Mouse (Mus musculus) olfactory bulb, adult 2 months (tissue): ENCODE measurements around the gene Hyal3. TPM values are rescaled to one million over a fixed set of nuclear protein-coding genes. Genes with fewer than 3 reads are reported as not detected.

Source experiments
- H3K27ac ChIP-seq: fragments of 200-500 bp; 2 replicates; pipeline ENCODE4 v1.5.1; 2012; ENCODE audit warnings: low read depth, low read length; ENCODE audit not compliant: insufficient read depth
- H3K4me1 ChIP-seq: fragments of 200-500 bp; 2 replicates; pipeline ENCODE4 v1.6.1; 2012; ENCODE audit warnings: low read length; ENCODE audit not compliant: control insufficient read depth, insufficient read depth
- H3K4me3 ChIP-seq: fragments of 200-500 bp; 2 replicates; pipeline ENCODE4 v1.5.1; 2012; ENCODE audit warnings: mild to moderate bottlenecking, low read depth, low read length, moderate library complexity; ENCODE audit not compliant: insufficient read depth
- CTCF ChIP-seq: fragments of 200-500 bp; IDR thresholded peaks from 2 replicates; pipeline ENCODE4 v1.5.1; 2012; ENCODE audit warnings: low read depth, mild to moderate bottlenecking, low read length, moderate library complexity; ENCODE audit not compliant: insufficient read depth
- POLR2A ChIP-seq: fragments of 200-500 bp; IDR thresholded peaks from 2 replicates; pipeline ENCODE4 v1.6.1; 2012; ENCODE audit warnings: mild to moderate bottlenecking, low read depth, low read length, moderate library complexity; ENCODE audit not compliant: insufficient read depth
- WGBS: fragments of 180-500 bp; shearing (Covaris S2); methylation state at CpG from one replicate; pipeline ENCODE4 v1.1.7; 2018; 5-methylcytosine and 5-hydroxymethylcytosine counted together
- polyA plus RNA-seq: library from polyadenylated mRNA; stranded (reverse); fragments of >200 nt; gene quantifications from 2 replicates; pipeline ENCODE4 v1.2.4, GENCODE M21; 2012; ENCODE audit warnings: low replicate concordance; ENCODE audit not compliant: missing spikeins, insufficient read depth, insufficient read length

Gene Hyal3
- polyA plus RNA-seq, 1 experiment, result not detected

DNA sequence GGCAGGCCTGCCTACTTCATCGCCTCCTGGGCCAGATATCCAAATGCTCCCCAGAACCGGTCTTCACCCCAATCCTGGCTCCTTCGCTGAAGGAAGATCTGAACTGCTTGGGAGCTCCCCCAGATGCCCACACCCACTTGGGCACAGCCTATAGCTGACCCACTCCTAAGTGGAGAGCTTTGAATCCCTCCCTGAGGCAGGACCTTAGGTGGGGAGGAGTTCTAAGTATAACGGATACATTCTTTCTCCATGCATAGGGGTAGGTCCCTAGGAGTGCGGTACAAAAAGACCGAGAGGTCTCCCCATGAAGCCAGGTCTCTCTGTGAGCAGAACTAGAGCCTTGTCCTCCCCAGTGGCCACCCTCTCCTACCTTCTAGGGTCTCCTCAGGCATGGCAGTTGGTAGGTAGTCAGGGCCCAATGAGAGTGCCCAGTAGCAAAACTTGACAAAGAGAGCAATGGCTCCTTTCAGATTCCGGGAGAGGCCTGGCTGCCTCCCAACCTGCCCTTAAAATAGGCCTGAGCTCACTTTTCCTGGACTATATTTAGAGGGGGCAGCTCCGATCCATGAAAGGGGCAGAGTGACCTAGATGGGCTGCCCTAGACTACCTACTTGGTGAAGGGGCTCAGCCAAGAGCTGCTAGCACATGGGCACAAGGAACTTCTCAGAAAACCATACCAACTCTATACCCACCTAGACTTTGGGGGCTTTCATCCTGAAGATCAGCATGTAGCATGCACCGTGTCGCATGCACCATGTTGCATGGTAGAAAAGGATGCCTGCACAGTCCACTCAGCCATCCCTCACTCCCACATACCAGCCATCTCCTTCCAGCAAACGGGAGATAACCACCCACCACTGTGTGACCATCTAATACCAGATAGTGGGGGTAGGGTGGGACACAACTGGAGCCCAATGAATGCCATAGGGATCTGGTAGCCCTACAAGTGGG lies 16.3 kb downstream of the Hyal3 start:
- TF ChIP-seq POLR2A (no peak), CTCF (no peak)
- WGBS, result 81% methylated on average over 11 of the region's 11 CpGs
- peaks cover 4% of the 10 kb centered on the region; the same call in 1 of the 2 replicates for H3K4me1 ChIP-seq
- no peak overlapping the region for H3K4me3 ChIP-seq
- H3K27ac ChIP-seq, result no peak overlapping the region

DNA sequence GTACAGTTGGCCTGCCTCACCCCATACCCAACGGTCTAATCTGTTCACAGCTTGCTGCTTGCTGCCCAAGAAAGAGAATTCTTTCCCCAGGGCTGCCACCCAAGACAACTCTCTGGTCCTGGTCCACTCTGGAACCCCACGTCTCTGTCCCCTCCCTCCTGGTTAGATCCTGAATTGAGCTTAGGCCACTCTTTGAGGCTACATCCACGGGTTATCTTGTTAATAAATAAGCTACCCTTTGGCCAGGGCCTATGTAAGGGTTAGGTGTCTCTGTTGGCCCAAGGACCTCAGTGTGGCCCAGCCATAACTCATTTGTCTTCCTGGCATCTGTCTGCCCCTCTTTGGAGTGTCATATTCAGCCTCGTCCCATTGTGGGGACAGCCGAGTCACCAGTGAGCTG lies 17.8 kb downstream of the Hyal3 start:
- H3K4me1 ChIP-seq, result peaks cover 5% of the 10 kb centered on the region; the same call in 1 of the 2 replicates
- H3K27ac ChIP-seq, result no peak overlapping the region
- TF ChIP-seq POLR2A, result no peak
- no peak for TF ChIP-seq CTCF
- WGBS, result 84% methylated on average over 5 of the region's 5 CpGs
- H3K4me3 ChIP-seq, result no peak overlapping the region

DNA sequence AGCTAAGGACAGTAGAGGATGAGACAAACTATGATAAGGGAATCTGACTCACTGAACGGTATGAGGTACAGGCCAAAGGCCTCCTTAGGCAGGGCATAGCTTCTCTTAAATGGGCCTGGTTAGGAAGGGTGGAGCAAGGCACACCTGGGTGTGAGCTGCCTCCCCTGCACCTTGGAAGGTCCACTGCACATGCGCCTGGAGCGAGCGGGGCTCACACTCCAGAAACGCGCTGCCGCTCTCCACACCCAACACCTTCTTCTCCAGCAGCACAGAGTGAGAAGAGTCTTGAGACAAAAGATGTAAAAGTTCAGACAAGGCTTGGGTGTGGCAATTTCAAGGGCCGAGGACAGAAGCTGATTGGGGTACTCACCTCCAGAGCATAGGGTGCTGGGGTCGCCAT lies 18.8 kb downstream of the Hyal3 start:
- Histone ChIP-seq H3K27ac (no peak overlapping the region), H3K4me1 (peaks cover 5% of the 10 kb centered on the region; the same call in 1 of the 2 replicates), H3K4me3 (no peak overlapping the region)
- TF ChIP-seq CTCF (no peak), POLR2A (no peak)
- WGBS, result 94% methylated on average over 9 of the region's 9 CpGs

DNA sequence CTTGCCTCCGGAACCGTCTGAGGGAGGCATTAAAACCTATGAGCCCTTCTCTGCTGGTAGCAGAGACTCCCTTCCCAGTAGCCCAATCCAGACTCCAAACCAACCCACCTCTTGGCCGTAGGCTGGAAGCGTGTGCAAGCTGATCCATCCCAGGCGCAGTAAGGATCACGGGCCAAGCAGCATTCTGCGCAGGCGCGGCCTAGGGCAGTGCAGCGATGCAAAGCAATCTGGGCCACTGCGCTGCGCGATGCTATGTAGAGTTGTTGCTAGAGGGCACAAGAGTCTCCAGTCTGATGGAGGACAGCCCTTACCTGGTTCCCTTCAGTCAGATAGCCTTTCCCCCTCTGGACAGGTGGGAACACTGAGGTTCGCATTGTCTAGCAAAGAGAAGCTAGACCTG lies 19.2 kb downstream of the Hyal3 start:
- TF ChIP-seq CTCF, result no peak
- no peak for TF ChIP-seq POLR2A
- 73% methylated on average over 14 of the region's 14 CpGs for WGBS
- Histone ChIP-seq H3K4me3 (no peak overlapping the region), H3K4me1 (peaks cover 5% of the 10 kb centered on the region; the same call in 1 of the 2 replicates), H3K27ac (no peak overlapping the region)

DNA sequence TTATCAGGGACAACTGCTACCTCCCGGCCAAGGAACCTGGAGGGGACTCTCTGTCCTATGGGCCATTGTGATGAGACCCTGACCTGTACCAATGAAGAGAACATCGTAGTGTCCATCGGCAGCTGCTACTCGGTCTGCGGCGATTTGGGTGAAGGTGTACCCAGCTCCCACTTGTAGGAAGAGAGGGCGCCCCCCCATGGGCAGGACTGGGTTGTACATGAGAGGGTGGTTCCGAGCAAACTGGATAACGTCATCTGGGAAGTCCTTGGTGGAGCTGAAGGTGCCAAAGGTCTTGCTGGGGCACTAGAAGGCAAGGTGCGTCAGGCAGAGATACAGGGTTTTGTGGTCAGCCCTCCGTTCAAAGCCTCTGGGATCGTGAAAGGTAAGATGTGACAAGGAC lies 20.1 kb downstream of the Hyal3 start:
- H3K4me1 ChIP-seq, result peaks cover 5% of the 10 kb centered on the region; the same call in 1 of the 2 replicates
- no peak for TF ChIP-seq CTCF
- TF ChIP-seq POLR2A, result no peak
- H3K4me3 ChIP-seq, result no peak overlapping the region
- H3K27ac ChIP-seq, result no peak overlapping the region
- WGBS, result 78% methylated on average over 12 of the region's 12 CpGs

DNA sequence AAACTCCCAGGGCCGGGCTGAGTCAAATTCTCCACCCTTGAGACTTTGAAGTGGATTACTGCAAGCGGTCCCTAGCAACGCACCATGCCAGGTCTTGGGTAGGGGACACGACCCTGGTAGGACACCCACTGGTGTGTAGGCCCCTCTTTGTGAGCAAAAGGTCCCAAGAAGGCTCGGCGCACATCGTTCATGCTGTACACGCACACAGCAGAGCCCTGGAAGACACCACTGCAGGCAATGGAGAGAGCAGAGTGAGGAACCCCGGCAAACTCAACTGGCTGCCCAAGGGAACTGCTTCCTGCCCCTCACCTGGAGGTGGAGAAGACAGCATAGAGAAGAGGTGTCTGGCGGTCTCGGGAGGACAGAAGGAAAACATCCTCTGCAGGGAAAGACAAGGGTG lies 20.7 kb downstream of the Hyal3 start:
- TF ChIP-seq POLR2A (no peak), CTCF (no peak)
- no peak overlapping the region for H3K4me3 ChIP-seq
- H3K4me1 ChIP-seq, result peaks cover 5% of the 10 kb centered on the region; the same call in 1 of the 2 replicates
- WGBS, result 86% methylated on average over 11 of the region's 11 CpGs
- no peak overlapping the region for H3K27ac ChIP-seq

DNA sequence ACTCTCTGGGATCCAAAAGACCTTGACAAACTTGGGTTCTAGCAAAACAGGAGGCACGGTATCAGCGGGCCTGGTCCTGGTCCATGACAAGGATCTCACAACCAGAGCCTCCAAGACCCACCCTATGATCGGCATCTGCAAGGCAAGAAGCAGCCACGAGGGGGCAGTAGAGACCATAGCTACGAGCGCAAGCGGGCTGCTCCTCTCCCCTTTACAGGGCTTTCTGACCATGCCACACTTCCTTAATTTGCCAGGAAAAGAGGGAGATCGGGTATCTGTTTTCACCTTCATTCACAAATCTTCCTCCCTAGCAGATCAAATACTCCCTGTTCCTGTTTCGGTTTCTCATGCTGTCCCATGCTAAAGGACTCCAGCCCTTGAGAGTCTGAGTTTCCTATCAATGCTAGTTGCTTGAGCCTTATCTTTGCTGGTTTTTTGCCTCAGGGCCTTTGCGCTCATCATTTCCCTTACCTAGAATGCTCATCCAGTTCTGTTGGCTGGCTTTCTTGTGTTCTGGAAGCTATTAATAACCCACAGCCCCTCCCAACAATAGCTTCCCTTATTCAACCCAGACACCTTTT lies 21.5 kb downstream of the Hyal3 start:
- TF ChIP-seq POLR2A (no peak), CTCF (peak; percentile 94)
- 7% methylated on average over 10 of the region's 10 CpGs for WGBS
- H3K27ac ChIP-seq, result no peak overlapping the region
- no peak overlapping the region for H3K4me3 ChIP-seq
- H3K4me1 ChIP-seq, result peaks cover 5% of the 10 kb centered on the region; the same call in 1 of the 2 replicates

DNA sequence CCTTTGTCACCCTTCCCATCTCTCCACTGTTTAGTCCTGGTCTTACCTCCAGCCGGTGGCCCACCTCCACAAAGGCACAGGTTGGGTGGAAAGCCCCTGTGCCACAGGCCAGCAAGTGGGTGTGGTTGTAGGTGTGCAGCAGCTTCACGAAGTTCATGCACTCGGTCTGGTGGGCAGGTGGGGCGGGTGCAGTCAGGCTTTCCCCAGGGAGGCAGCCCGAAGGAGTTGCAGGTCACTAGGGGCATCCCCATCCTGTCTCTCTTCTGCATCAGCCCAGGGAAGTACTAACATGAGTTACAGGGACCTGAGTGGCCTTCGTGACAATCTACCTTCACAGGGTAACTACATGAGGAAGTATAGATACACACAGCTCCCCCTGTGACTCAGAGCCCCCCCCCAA lies 22.6 kb downstream of the Hyal3 start:
- Histone ChIP-seq H3K4me1 (peaks cover 5% of the 10 kb centered on the region; the same call in 1 of the 2 replicates), H3K27ac (no peak overlapping the region), H3K4me3 (no peak overlapping the region)
- 87% methylated on average over 6 of the region's 6 CpGs for WGBS
- no peak for TF ChIP-seq CTCF
- TF ChIP-seq POLR2A, result no peak

DNA sequence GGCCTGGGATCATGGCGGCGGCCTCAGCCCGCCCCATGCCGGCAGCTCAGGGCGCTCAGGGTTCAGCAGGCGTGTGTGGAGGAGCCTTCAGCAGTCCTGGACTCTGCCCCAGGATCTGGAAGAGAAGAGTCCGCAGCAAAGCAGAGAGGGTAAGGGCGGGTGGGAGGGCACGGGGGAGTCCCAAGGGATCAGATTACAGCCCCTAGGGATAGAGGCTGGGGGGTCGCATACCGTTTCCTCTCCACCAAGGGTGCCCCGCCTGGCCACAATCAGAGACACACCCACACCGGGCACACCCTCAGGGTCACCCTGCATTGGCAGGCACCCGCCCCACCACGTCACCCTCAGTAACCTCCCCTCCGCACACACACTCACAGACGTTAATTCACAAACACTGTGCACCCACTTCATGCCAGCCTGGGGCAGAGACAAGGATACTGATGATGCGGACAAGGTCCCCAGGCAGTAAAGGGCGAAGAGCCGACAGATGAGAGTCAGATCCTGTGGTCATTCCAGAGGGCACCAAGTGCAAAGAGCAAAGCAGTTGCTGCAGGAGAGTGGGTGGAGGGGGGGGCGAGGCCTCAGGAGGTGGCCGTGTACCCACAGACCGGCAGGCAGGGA lies 24.5 kb downstream of the Hyal3 start:
- Histone ChIP-seq H3K4me3 (no peak overlapping the region), H3K27ac (no peak overlapping the region), H3K4me1 (peaks cover 2% of the 10 kb centered on the region; the same call in 1 of the 2 replicates)
- TF ChIP-seq CTCF (no peak), POLR2A (no peak)
- 67% methylated on average over 23 of the region's 23 CpGs for WGBS

DNA sequence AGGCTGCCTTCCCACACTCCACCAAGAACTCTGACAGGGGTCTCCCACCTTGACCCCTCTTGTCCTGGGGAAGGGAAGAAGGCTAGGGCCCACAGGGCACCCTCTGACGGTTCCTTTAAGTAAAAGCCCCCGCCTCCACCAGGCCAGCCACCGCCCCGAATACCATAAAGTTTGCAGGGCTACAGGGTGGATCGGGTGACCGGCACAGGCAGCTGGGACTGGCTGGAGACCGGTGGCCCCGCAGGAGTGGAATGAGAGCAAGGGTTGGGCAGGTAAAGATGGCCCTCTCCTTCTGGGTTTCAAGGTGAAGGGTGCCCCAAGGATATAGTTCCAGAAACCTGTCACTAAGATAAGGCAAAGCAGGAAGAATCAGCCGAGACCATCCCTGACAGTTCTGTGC lies 26.0 kb downstream of the Hyal3 start:
- 64% methylated on average over 9 of the region's 9 CpGs for WGBS
- Histone ChIP-seq H3K4me1 (peaks cover 7% of the 10 kb centered on the region), H3K27ac (no peak overlapping the region), H3K4me3 (no peak overlapping the region)
- TF ChIP-seq POLR2A (no peak), CTCF (no peak)
